Mouse (Mus musculus): ENCODE measurements around the gene Fbxo8. TPM values are rescaled to one million over a fixed set of nuclear protein-coding genes. Genes with fewer than 3 reads are reported as not detected.

Gene Fbxo8
- polyA plus RNA-seq, 1 experiment from 2014 or later: 28.8 TPM

DNA sequence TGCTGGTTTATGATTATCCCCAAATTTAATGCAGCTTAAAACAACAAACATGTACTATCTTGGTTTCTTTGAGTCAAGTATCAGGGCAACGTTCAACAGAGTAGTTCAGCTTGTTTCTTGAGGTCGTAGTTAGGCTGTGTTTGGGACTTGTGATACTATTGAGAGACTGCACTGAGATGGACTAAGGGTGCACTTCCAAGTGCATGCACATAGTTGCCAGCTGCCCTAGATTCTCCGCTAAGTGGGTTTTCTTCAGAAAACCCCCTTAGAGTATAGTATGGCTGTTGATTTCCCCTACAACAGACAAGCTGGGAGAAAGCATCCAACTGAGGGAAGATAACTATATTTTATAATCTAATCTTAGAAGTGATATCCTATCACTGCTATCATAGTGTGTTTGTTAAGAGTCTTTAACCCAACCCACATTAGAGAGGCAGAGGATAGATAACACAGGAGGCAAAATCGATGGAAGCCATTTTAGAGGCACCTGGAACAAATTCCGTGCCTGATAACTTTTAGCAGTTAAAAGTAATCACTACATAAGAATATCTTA is 1.7 kb downstream of the Fbxo8 start:
- no peaks in the 10 kb centered on the region for H3K9me3 ChIP-seq
- no peaks in the 10 kb centered on the region for H3K27me3 ChIP-seq (ENCODE audit: poor library complexity, severe bottlenecking)
- 76% methylated on average over 5 of the region's 5 CpGs for WGBS
- no peaks in the 10 kb centered on the region for H3K36me3 ChIP-seq (replicated peaks)
- no peak overlapping the region for H3K4me3 ChIP-seq
- H3K4me1 ChIP-seq: peaks cover 15% of the 10 kb centered on the region
- H3K27ac ChIP-seq: no peak overlapping the region
- DNase-seq (ENCODE audit: extremely low spot score, low spot score): no peak

DNA sequence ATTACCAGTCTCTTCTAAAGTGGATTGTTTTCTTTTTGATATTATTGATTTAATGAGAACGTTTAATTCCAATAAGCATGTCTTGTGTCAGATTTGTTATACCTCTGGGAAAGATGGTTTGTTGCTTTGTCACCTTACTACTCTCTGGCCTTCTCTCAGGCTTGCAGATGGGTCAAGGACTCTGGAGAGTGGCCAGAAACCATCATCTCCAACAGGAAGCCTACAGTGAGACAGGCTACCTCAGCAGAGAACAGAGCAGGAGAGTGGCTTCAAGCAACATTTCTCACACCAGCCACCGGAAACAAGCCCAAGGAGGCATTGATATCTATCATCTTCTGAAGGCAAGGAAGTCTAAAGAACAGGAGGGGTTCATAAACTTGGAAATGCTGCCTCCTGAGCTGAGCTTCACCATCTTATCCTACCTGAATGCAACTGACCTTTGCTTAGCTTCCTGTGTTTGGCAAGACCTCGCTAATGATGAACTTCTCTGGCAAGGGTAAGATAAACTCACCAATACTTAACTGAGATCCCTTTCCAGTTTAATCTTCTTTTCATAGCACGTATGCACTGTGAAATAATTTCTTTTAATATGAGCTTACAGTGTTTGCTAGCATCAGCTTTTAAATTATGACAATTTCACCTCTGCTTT is 13.6 kb downstream of the Fbxo8 start:
- no peaks in the 10 kb centered on the region for H3K9me3 ChIP-seq
- no peaks in the 10 kb centered on the region for H3K36me3 ChIP-seq (replicated peaks)
- H3K4me3 ChIP-seq: no peak overlapping the region
- DNase-seq (ENCODE audit: extremely low spot score, low spot score): no peak
- H3K4me1 ChIP-seq: no peaks in the 10 kb centered on the region
- no peak overlapping the region for H3K27ac ChIP-seq
- WGBS: 93% methylated on average over 4 of the region's 4 CpGs
- no peaks in the 10 kb centered on the region for H3K27me3 ChIP-seq (ENCODE audit: poor library complexity, severe bottlenecking)

DNA sequence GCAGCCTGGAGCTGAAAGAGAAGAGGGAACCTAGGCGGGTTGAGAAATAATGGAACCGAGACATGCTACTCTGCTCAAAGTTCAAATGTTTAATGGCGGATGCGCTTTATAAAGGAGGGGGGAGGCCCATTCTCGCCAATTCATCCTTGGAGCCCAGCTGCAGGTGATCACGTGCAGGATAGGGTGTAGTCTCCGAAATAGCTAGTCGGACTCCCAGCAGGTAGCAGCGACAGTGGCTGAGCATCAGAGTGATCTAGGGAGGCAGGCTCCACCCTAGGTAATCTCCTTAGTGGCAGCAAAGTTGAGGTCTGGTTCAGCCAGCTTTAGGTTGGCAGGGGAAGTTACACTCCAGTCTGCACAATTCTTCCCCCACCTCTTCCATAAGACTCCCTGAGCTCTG is 16.0 kb downstream of the Fbxo8 start:
- 90% methylated on average over 9 of the region's 9 CpGs for WGBS
- H3K4me3 ChIP-seq: no peak overlapping the region
- H3K9me3 ChIP-seq: no peaks in the 10 kb centered on the region
- no peaks in the 10 kb centered on the region for H3K4me1 ChIP-seq
- no peak for DNase-seq (ENCODE audit: extremely low spot score, low spot score)
- no peaks in the 10 kb centered on the region for H3K27me3 ChIP-seq (ENCODE audit: poor library complexity, severe bottlenecking)
- H3K36me3 ChIP-seq (replicated peaks): no peaks in the 10 kb centered on the region
- H3K27ac ChIP-seq: no peak overlapping the region

DNA sequence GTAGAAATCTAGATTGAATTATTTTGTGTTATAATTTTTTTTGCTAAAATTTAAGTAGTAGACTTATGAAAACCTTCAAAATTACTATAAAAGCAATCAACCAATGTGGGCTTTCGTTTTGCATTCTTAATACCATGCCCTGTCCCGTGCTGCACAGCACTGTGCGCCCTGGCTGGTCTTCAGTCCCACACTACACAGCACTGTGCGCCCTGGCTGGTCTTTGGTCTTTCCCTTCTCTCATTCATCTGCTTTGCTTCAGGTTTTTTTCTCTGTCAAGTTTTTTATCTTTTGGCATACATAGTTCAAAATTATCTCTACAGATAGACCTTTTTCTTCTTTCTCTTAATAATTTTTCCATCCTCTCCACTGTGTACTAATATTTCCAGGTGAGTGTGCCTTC is 30.0 kb downstream of the Fbxo8 start:
- no peaks in the 10 kb centered on the region for H3K36me3 ChIP-seq (replicated peaks)
- WGBS: 93% methylated on average over 4 of the region's 4 CpGs
- no peaks in the 10 kb centered on the region for H3K27me3 ChIP-seq (ENCODE audit: poor library complexity, severe bottlenecking)
- DNase-seq (ENCODE audit: extremely low spot score, low spot score): no peak
- no peak overlapping the region for H3K4me3 ChIP-seq
- H3K27ac ChIP-seq: no peak overlapping the region
- H3K9me3 ChIP-seq: no peaks in the 10 kb centered on the region
- no peaks in the 10 kb centered on the region for H3K4me1 ChIP-seq

DNA sequence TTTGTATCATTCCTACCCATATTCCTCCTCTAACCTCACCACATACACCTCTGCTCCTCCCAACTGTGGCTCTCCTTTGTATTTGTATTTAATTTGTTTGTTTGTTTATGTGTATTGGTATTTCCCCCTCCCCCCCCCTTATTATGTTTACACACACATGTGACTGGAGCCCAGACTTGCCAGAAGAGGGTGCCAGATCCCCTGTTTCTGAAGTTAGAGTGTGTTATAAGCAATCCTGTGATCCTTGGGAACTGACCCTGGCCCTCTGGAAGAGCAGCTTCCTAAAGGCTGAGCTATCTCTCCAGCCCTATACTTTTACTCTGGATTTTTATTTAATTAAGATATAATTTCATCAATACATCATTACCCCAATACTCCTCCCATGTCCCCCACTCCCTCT is 32.0 kb downstream of the Fbxo8 start:
- no peak for DNase-seq (ENCODE audit: extremely low spot score, low spot score)
- Histone ChIP-seq H3K27ac (no peak overlapping the region), H3K27me3 (ENCODE audit: poor library complexity, severe bottlenecking) (no peaks in the 10 kb centered on the region), H3K36me3 (replicated peaks) (no peaks in the 10 kb centered on the region), H3K9me3 (no peaks in the 10 kb centered on the region), H3K4me3 (no peak overlapping the region), H3K4me1 (no peaks in the 10 kb centered on the region)

DNA sequence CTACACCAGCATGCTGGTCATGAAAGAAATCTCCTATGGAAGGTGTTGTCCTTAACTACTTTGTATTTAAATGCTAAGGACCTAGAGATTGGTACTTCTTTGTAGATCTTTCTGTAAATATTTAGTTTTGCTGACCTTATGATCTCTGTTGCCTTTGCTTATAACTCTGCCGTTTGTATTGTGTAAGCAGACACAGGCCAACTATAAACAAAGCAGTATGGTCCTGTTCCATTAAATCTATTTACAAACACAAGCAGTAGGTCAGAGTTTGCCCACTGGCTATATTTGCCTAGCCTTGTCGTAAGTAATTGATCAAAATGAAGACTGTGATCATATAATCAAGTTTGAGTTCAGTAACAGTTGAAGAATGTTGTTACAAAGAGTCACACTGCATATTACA is 38.1 kb downstream of the Fbxo8 start:
- H3K36me3 ChIP-seq (replicated peaks): no peaks in the 10 kb centered on the region
- no peaks in the 10 kb centered on the region for H3K9me3 ChIP-seq
- no peaks in the 10 kb centered on the region for H3K27me3 ChIP-seq (ENCODE audit: poor library complexity, severe bottlenecking)
- no peak overlapping the region for H3K4me3 ChIP-seq
- DNase-seq (ENCODE audit: extremely low spot score, low spot score): no peak
- H3K27ac ChIP-seq: no peak overlapping the region
- no peaks in the 10 kb centered on the region for H3K4me1 ChIP-seq
- WGBS: 86% methylated on average over 2 of the region's 2 CpGs

DNA sequence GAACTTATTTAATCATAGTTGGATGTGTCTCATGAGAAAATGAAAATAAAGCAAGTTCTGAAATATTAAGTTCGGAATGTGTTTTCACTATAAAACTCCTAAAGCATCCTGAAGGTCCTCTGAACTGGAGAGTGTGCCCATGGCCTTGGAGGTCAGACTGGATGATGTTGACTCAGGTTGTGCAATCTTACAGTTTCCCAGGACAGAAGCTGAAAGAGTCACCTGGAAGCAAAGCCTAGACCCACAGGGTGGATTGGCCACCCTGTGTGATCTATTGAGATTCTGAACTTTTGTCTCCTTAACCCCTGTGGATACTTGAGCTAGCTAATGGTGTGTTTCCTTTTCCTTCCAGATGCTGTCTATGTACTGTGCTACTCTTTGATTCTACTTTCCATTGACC is 40.2 kb downstream of the Fbxo8 start:
- no peaks in the 10 kb centered on the region for H3K9me3 ChIP-seq
- H3K36me3 ChIP-seq (replicated peaks): no peaks in the 10 kb centered on the region
- WGBS: 87% methylated on average over 1 of the region's 1 CpGs

DNA sequence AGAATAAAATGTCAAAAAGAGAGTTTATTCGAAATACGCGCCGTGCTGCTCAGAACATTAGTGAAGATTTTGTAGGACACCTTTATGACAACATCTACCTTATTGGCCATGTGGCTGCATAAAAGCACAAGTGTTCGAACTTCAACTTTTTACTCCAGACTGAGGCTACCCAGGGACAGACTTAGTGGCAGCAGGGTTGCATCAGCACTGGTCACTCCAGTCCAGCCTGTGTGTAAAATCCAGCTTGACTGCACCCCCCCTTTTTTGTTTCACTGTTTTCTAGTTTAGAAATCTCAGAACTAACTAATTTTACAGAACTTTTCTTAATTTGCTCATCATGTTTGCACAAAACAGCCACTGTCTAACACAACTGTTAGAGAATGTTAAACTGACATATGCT is 40.6 kb downstream of the Fbxo8 start:
- Histone ChIP-seq H3K9me3 (no peaks in the 10 kb centered on the region), H3K4me1 (no peaks in the 10 kb centered on the region), H3K4me3 (no peak overlapping the region), H3K27me3 (ENCODE audit: poor library complexity, severe bottlenecking) (no peaks in the 10 kb centered on the region), H3K27ac (no peak overlapping the region), H3K36me3 (replicated peaks) (no peaks in the 10 kb centered on the region)
- no peak for DNase-seq (ENCODE audit: extremely low spot score, low spot score)
- WGBS: 93% methylated on average over 5 of the region's 5 CpGs

More for the DNA sequence above, 40.2 kb downstream of the Fbxo8 start:
- Histone ChIP-seq H3K4me1 (no peaks in the 10 kb centered on the region), H3K27ac (no peak overlapping the region), H3K27me3 (ENCODE audit: poor library complexity, severe bottlenecking) (no peaks in the 10 kb centered on the region), H3K4me3 (no peak overlapping the region)
- no peak for DNase-seq (ENCODE audit: extremely low spot score, low spot score)

DNA sequence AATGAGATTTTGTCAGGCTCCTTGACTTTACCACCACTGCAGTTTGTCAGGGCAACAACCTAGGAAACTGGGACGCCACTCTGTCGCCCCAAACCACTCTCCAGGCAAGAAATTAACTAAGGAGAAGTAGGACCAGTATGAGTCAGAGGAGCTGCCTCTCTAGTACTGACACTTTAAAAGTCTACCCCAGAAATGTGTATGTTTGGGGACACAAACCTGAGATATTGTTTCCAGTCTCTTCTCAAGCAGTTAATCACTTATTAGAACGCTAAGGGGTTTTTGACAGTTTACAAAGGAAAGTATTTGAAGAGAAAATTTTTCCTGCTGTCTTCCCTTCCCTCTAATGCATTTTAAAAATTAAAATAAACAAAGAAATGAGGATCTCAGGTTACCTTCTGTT is 55.6 kb downstream of the Fbxo8 start:
- H3K4me1 ChIP-seq: no peaks in the 10 kb centered on the region
- H3K27ac ChIP-seq: no peak overlapping the region
- no peak for DNase-seq (ENCODE audit: extremely low spot score, low spot score)
- no peaks in the 10 kb centered on the region for H3K36me3 ChIP-seq (replicated peaks)
- H3K4me3 ChIP-seq: no peak overlapping the region
- H3K27me3 ChIP-seq (ENCODE audit: poor library complexity, severe bottlenecking): no peaks in the 10 kb centered on the region
- 60% methylated on average over 3 of the region's 3 CpGs for WGBS
- no peaks in the 10 kb centered on the region for H3K9me3 ChIP-seq

DNA sequence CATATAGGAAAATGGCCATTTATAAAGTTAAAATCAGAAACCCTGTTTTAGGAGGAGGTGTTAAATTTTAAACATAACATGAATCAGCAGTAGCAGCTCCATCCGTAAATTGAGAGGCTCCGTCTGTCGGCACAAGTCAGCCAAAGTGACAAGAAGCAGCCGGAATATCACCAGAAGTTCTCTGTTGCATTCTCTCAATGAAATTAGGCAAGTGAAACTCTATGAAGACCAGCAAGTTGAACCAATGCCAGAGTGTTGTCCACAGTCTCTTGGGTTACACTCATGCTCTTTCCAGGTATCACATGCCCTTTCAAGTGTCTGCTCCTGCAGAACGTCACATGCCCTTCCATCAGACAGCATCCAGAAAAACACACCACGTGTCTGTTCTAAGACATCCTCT is 60.8 kb downstream of the Fbxo8 start:
- 92% methylated on average over 6 of the region's 6 CpGs for WGBS
- no peak for DNase-seq (ENCODE audit: extremely low spot score, low spot score)
- H3K27ac ChIP-seq: no peak overlapping the region

DNA sequence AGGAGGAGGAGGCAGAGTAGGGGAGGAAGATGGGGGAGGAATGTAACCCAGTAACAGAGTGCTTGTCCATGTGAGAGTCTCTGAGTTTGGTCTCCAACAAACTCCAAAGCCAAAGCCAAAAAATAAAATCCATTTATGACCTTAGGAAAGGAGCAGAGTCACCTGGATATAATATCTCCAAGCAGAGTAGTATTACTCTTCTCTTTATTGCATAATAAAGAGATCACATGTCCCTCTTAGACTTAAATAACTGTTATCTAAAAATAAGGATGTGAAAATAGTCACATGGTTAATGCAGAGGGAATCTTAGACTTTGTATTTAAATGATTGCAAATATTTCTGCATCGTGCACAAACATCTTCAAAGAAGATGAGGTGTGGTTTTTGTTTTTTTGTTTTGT is 63.3 kb downstream of the Fbxo8 start:
- WGBS: 87% methylated on average over 1 of the region's 1 CpGs
- Histone ChIP-seq H3K27me3 (ENCODE audit: poor library complexity, severe bottlenecking) (peaks cover 6% of the 10 kb centered on the region), H3K27ac (no peak overlapping the region), H3K4me3 (no peak overlapping the region), H3K4me1 (peaks cover 3% of the 10 kb centered on the region), H3K36me3 (replicated peaks) (no peaks in the 10 kb centered on the region), H3K9me3 (no peaks in the 10 kb centered on the region)
- DNase-seq (ENCODE audit: extremely low spot score, low spot score): no peak

More for the DNA sequence above, 60.8 kb downstream of the Fbxo8 start:
- H3K4me1 ChIP-seq: no peaks in the 10 kb centered on the region
- no peaks in the 10 kb centered on the region for H3K36me3 ChIP-seq (replicated peaks)
- H3K27me3 ChIP-seq (ENCODE audit: poor library complexity, severe bottlenecking): no peaks in the 10 kb centered on the region
- no peaks in the 10 kb centered on the region for H3K9me3 ChIP-seq
- no peak overlapping the region for H3K4me3 ChIP-seq

DNA sequence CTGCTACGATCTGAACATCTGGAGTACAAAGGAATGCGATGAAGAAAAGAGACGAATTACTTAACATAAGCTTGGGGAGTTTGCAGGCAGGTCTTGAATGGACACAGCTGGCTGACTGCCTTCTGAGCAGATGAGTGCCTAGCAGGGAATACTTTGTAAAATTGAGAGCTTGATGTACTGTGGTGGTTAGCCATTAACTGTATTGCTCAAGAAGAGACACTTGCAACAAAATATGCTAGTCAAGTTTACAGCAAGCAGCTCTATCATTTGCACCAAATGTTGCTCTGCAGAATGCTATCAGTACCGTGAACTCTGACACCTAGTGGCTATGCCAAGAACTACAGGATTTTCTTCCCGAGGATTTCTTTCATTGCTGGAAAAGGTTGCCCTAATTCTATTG is 64.1 kb downstream of the Fbxo8 start:
- no peaks in the 10 kb centered on the region for H3K9me3 ChIP-seq
- DNase-seq (ENCODE audit: extremely low spot score, low spot score): peak; percentile 65
- H3K36me3 ChIP-seq (replicated peaks): no peaks in the 10 kb centered on the region
- H3K27me3 ChIP-seq (ENCODE audit: poor library complexity, severe bottlenecking): peaks cover 14% of the 10 kb centered on the region
- H3K4me1 ChIP-seq: peaks cover 11% of the 10 kb centered on the region
- H3K27ac ChIP-seq: no peak overlapping the region
- 12% methylated on average over 5 of the region's 5 CpGs for WGBS
- no peak overlapping the region for H3K4me3 ChIP-seq

DNA sequence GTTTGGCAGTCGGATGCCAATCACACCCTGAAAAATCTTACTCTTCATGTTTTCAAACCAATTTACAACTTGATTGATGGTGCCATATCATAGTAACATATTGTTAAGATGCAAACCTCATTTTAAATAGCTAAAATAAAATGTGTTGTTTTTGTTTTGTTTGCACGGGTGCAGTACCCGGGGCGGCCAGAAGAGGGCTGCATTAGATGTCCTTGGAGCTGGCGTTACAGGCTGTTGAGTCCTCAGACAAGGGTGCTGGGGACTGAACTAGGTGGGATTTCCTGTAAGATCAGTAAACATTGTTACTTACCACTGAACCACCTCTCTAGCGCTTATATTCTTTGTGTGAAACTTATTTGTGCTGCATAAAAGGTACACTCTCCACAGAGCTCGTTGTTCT is 65.4 kb downstream of the Fbxo8 start:
- H3K36me3 ChIP-seq (replicated peaks): no peaks in the 10 kb centered on the region
- H3K27me3 ChIP-seq (ENCODE audit: poor library complexity, severe bottlenecking): peaks cover 26% of the 10 kb centered on the region
- no peak overlapping the region for H3K4me3 ChIP-seq
- no peaks in the 10 kb centered on the region for H3K9me3 ChIP-seq
- peaks cover 24% of the 10 kb centered on the region for H3K4me1 ChIP-seq
- peak; percentile 57 for DNase-seq (ENCODE audit: extremely low spot score, low spot score)
- 29% methylated on average over 7 of the region's 7 CpGs for WGBS
- H3K27ac ChIP-seq: no peak overlapping the region

DNA sequence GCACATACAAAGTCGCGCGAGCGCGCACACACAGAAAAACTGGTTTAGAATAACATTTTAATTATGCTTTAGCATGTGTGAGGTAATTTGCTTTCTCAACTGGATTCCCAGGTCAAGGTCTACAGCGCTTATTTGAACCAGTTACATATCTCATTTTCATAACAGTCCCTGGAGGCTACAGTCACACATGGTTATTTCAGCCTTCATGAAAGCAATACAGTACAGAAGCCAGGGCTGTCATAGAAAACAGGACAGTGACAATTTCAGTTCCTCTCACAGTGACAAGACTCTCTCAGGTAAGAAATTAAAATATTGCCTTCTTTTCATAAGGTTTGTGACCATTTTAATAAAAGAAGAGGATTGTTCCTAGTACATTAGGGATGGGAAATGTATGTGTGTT is 66.4 kb downstream of the Fbxo8 start:
- no peaks in the 10 kb centered on the region for H3K36me3 ChIP-seq (replicated peaks)
- H3K9me3 ChIP-seq: no peaks in the 10 kb centered on the region
- DNase-seq (ENCODE audit: extremely low spot score, low spot score): no peak
- peaks cover 30% of the 10 kb centered on the region for H3K4me1 ChIP-seq
- peaks cover 36% of the 10 kb centered on the region for H3K27me3 ChIP-seq (ENCODE audit: poor library complexity, severe bottlenecking)
- 96% methylated on average over 6 of the region's 6 CpGs for WGBS
- H3K27ac ChIP-seq: no peak overlapping the region
- H3K4me3 ChIP-seq: no peak overlapping the region

Data from forebrain, embryonic 10.5 days (tissue).